Mouse (Mus musculus) stomach, postnatal 0 days (tissue): ENCODE measurements around the gene Gm47985.
"Not testable (repeated sequence)": the region's sequence is repeated elsewhere in the genome, so short reads cannot be mapped to it uniquely, and the experiment has no call there.

Experiments
- CTCF ChIP-seq: IDR thresholded peaks from 2 replicates; pipeline ENCODE4 v1.5.1; 2016; ENCODE audit warnings: antibody characterized with exemption, low read depth, mild to moderate bottlenecking, moderate library complexity
- EP300 ChIP-seq: optimal IDR thresholded peaks from 2 replicates; pipeline ENCODE3; 2016; ENCODE audit warnings: antibody characterized with exemption

DNA sequence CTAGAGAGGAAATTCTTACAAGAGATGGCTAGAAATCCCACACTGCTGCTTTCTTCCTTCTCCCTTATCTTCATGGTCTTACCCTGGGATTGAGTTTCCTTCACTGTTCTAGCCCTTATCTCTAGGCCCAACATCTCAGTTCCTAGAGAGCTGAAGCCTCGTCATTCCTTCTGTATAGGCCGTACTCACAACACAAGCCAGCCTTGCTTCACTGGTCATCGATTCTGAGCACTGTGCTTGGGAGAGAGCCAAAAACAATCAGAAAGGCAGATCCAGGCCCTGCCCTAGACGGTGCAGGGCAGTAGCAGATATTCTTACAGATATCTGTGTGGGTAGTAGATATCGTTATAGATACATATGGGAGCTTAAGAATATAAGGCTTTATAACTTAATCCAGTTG, 20.4 kb downstream of the Gm47985 start:
- TF ChIP-seq EP300, CTCF: not testable (repeated sequence)
